Mouse (Mus musculus) embryo, embryonic 11 days (tissue): ENCODE results near the gene Gipc3.
A peak's percentile ranks its signal among the peaks of the same experiment; 100 is the strongest.

ENCODE experiments used
- DNase-seq: peaks from one replicate; pipeline ENCODE4 v3.0.0-alpha.2; 2015

Gene Gipc3

DNA sequence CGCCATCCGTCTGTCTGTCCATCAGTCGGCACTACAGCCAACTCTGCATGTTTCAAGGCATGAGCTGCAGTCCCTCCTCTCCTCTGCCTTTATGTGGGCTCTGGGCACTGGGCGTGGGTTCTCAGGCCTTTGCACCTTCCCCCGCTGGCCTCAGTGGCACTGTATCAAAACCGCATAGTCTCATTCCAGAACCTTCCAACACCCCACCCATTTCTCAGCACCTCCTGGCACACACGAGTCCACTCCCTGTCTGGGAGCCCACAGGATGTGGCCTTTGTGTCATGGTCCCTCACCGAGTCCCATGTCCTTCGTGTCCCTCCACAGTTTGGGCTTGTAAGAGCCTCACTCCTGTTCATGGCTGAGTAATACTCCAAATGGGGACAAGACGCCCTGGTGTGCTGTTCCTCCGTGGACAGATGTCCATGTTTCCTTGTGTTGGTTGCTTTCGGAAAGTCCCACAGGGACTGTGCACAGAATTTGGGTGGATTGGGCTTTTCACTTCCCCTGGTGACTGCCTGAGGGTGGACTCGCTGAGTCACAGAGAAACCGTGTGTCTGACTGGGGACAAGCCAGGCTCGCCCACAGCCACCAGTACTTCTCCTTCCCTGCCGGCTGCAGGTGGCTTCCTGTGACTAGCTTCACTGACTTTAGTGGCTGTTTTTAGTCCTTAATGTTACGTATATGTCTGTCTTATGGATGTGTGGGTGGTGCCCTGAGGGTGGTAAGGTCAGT, 44.5 kb downstream of the Gipc3 start:
- DNase-seq: no peak

DNA sequence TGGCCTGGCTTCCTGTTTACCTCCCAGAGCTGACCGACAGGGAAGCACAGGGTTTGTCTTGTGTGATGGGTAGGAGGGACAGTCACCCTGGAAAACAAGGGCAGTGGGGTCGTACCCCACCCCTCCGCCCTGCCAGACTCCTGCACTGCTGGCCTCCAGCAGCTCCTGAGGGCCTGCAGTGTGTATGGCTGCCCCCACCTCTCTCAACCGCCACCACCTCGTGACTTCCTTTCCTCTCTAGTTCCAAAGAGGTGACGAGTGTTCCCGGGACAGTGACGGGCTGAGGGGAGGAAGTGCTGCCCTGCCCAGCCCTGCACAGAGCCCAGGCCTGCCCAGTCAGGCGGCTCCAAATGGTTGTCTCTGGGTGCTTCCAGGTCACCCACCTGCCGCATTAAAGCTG, 45.2 kb downstream of the Gipc3 start:
- no peak for DNase-seq

DNA sequence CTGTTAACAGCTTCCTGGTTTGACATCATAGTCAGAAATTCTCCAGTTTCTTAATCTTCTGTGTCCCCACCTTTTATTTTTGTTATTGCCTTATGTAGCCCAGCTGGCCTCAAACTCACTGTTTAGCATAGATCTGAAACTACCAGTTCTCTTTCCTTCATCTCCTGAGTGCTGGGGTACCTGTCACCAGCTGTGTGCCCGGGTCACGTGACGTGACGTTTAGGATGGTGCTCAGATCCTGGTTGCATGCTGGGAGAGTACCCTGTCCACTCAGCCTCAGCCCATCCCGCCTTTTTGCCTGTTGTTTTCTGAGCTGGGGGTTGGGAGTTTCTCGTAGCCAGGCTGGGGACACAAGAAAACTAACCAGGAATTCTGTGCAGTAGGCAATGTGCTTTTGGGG, 45.8 kb downstream of the Gipc3 start:
- DNase-seq: no peak

DNA sequence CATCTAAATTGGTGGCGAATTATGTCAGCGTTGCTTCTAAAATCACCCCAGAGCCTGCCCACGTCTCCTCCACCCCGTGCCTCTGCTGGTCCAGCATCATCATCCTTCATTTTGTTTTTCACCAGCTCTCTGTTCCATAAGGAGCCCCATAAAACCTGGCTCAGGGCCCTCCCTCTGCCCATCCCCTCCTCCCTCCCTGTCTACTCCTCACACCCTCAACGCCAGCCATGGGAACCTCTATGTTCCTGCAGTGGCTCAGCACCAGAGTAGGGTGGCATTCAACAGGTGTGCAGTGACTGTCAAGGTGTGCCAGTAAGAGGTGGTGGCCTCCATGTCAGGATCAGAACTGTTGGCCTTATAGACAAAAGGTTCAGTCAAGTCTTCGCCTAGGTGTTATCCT, 47.9 kb downstream of the Gipc3 start:
- DNase-seq: no peak

DNA sequence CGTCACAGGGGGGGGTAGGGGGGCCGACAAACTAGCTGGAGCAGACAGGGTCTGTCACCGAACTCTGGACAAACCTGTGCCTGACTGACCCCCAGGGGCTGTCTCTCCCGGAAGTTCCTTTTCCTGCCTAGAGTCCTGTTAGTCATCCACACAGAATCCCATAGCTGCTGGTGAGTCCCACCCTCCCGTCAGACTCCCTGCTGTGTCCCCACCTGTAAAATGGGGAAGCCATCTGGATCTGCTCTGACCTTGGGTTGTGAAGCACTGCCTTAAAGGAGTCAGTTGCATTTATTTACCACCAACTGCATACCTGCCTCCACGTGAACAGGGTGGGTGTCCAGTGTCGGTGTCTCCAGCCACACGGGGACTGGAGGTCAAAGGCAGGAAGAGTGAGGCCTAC, 48.6 kb downstream of the Gipc3 start:
- no peak for DNase-seq

DNA sequence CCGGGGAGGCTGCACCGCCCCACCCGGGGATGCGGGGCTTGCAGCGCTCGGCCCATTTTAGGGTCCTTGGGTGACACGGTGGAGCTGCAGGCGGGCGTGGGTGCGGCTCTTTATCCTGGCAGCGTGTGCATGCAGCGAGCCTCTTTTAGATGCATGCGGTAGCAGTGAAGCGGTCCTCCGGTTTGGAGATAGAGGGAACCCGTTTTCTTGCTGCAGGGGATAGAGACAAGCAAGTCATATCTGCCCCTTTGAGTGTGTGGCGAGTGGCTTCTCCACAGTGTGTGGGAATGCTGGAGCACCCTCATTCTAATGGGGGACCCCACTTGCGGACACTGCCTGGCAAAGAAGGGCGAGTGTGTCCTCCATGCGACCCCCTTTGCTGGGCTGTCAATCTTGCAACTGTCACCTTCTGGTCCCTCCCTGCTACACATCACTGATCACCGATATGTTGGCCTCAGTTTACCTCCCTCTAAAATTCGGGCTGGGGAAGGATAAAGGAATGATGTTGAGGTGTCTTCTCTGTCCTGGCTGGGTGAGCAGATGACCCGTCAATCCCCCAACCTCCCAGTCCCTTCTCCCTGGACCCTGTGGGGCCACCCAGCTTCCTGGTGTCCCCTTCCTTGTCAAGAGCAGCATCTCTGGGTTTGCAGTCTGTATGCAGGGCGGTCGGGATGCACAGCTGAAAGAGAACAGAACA, 49.6 kb downstream of the Gipc3 start:
- DNase-seq: no peak

DNA sequence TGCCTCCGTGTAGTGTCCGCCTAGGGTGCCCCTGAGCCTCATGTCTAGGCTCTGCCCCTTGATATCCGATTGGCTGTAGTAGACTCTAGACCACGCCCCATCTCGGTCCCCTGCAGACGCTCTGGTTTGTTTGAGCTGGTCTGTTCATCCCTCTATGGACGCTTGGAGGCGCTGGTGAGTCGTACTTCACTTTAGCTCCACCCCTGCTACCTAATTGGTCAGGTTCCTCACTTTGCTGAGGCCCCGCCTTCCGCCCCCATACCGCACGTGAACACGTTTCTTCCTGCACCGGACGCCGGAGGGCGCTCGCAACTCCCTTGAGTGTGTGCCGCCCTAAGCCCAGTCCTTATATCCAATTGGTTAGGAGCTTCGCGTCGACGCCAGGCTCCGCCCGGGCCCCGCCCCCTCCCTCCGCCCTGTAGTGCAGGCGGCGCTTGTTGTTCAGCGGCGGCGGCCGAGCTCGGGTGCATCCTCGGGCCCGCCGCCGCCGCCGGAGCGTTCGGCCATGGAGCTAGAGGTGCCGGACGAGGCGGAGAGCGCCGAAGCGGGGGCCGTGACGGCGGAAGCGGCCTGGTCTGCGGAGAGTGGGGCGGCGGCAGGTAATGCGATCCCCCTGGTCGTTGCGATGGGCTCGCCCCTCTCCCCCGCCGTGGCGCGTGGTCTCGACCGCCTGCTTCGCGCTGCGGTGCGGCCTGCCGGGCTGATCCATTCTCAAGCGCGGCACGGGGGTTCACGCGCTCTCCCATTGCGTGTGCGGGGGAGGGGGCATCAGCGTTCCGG, 50.3 kb downstream of the Gipc3 start, which contains the start of gene Pip5k1c:
Gene Pip5k1c, plus strand, starts transcription at position 410 of the 780 bp plus-strand sequence.
- peak; percentile 100 for DNase-seq

DNA sequence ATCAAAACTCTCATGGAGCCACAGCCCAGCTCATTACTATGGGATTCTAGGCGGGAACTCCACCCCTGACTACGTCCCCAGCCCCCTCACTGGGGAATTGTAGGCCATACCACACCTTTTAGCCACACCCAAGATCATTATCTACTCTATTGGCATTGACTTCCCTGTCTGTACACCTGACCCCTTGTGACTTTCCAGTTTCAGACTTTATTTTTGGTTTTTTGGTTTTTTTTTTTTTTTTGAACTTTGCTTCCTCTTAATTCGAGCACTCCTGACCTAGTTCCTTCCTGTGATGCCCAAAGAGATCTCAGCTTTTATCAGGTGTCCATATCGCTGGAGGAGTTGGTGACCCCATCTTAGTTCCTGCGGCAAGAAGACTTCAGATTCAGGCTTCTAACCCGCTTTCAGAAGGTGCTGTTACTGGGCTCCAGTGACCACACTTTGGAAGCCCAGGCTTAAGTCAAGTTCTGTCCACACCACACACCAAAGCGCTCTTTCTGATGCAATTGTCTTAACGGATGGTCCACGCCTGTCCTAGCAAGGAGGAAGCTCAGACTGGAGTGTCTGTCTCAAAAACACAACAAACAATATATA, 51.5 kb downstream of the Gipc3 start, which contains the start of gene Tjp3:
Gene Tjp3, minus strand, starts transcription at position 71 of the 594 bp plus-strand sequence.
- DNase-seq: no peak

DNA sequence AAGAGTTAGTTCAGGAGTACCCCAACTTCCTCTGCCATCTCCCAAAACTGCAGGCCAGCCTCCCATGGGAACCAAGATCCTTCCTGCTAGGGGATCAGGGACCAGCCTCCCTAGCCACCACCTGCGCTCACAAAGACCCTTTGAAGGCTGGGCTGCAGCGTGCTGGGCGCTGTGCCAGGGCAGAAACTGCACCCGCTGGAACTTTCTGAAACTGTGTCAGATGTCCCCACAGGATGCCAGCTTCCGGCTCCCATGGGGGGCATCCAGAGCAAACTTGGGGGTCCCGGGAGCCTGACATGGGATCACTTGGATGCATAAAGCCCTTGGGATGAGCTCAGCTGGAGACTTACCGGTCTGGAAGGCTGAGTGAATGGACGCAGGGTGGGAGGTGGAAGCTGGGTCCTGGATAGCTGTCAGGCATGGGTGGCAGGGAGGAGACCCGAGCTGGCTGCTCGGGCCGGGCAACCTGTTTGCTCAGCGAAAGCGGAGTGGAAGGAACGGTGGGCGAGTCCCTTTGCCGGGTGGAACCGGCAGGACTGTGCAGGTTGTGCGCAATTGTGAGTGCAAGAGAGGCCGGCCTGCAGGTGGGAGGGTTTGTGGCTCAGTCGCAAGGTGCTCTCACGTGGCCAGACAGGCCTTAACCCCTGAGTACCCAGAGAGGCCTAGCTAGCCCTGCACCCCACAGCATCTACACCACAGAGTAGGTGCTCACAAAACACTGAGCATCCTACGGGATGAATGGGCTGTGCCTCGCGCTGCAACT, 52.2 kb downstream of the Gipc3 start:
- DNase-seq: no peak

DNA sequence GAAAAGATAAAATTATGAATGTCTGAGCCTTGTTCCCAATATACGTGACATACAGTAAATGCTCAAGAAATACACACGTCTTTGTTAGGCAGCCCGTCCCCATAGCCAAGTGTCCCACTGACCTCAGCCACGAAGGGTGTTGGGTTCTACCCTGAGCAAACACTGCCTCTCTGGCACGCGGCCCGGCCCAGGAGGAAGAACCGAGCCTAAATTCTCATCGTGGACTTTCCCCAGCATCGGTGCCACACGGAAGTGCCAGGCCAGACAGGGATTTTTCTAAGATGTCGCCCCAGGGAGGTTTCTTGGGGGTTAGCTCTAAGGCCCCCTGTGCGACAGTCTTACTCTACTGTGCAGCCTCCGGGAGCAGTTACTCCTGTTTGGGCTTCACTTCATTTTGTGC, 53.3 kb downstream of the Gipc3 start:
- no peak for DNase-seq

DNA sequence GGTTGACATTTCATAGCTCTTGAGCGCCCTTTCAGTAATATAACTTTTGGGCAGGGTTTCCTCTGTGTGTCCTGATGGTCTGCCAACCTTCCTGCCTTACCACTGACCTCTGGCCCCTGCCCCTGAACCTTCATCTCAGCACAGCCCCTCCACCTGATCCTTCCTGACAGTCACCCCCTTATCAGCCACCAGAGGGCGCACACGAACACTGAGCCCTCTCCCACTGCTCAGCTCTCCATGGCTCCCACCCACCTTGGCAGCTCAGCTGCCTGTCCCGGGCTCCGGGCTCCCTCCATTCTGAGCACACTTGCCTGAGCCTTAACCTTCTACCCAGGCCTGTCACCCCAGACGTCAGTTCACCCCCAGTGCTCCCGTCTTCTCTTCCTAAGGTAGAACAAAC, 53.8 kb downstream of the Gipc3 start:
- peak; percentile 77 for DNase-seq

DNA sequence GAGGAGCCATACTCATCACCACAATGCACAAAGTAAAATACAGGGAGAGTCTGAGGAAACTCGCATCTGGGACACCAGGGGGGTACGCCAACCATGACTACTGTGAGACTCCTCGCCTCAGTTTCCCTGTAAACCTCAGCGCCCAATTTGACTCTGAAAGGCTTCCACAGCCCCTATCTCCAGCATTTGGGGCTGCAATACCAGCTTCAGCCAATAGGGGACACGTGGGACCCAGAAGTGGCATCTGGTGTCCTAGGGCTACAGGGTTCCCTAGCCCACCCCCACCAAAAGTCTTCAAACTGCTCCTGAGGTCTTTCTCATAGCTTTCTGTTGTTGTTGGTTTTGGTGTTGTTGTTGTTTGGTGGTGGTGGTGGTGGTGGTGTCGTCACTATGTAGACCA, 54.5 kb downstream of the Gipc3 start:
- peak; percentile 50 for DNase-seq

DNA sequence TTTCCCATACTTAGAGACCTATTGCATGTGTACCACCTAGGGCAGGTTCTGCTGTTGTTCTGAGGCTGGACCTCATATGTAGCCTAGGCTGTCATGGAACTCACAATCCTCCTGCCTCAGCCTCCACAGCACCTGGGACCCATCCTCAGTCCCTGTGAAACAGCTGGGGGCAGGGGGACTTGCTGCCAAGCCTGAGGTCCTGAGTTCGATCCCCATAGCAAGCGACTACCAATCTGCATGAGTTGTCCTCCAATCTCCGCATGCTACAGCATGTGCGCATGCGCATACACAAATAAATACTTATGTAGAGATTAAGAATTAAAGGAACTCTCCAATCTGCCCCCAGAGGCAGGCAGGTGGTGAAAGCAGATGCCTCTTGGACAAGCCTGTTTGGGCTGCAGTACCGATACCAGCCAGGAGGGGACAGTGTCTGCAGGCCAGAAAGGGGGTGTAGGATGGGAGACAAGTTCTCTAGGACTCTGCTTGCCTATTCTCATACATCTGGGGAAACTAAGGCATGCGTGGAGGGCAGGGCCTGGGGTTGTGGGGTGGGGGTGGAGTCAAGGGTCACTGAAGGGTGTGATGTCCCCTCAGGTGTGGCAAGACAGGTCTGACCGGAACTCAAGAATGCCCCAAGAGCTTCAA, 55.4 kb downstream of the Gipc3 start:
- peak; percentile 33 for DNase-seq

DNA sequence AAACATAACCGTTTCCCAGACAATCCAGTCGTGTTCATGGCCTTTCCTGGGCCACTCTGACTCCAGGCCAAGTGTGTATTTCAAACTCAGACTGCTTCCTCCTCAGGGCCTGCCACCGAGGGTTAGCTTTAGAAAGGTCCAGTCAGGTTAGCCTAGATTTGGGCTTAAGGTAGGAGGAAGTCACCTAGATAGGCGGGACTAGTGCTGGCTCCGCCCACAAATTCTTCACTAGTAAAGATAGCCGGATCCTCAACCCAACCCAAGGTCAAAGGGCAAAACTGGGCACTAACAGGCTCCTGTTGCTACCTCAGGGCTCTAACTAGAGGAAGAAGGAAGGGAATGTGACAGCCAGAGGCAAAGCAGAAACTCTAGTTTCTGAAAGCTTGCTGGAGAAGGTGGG, 56.5 kb downstream of the Gipc3 start:
- DNase-seq: no peak

DNA sequence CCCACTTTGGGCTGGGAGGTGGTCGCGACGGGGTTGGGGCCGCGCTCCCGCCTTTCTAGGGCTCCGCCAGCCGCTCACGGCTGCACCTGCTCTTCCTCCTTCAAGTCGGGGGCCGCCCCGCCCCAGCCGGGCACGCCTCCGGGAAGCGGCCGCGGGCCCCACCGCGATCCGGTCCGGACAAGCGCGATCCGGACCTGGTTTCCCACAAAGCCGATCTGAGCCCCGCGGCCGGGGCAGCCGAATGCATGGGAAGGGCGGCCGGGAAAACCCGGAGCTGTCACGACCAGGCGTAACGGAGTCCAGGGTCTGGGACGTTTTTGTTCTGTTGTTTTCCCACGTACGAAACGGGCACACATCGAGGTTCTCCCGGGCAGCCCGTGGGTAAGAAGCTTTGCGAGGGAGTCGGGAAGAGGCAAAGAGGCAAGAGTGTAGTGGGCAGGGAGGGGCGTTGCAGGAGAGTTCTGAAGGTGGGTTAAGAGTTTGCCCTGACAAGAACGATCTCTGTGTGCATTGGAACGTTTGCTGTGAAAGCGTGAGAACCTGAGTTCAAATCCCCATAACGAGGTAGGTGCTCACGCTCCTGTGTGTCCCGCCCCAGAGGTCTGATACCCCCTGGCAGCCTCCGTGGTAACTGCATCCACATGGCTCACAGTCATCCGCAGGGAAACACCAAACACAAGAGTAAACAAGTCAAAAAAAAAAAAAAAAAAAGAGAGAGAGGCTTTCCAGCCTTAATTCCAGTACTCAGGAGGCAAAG, 57.2 kb downstream of the Gipc3 start:
- peak; percentile 96 for DNase-seq
